Mouse (Mus musculus) T-helper 17 cell (primary cell): Measurements from ENCODE around the gene Greb1.

Experiments
- in situ Hi-C, 2 experiments: fragments of 300-600 bp; cut with MboI, MseI; formaldehyde crosslinking; loops; 1 replicate in 1 of 2; 2 replicates in 1 of 2; pipeline ENCODE4 v1.15.1; 2025; ENCODE audit warnings: high pct_unique_total_duplicates in 2 of 2

The Greb1 gene

GRCm38 (mm10) chr12:16764776-16765445 lies 35.8 kb downstream of the Greb1 start:
- in situ Hi-C loops = no loop called here

DNA sequence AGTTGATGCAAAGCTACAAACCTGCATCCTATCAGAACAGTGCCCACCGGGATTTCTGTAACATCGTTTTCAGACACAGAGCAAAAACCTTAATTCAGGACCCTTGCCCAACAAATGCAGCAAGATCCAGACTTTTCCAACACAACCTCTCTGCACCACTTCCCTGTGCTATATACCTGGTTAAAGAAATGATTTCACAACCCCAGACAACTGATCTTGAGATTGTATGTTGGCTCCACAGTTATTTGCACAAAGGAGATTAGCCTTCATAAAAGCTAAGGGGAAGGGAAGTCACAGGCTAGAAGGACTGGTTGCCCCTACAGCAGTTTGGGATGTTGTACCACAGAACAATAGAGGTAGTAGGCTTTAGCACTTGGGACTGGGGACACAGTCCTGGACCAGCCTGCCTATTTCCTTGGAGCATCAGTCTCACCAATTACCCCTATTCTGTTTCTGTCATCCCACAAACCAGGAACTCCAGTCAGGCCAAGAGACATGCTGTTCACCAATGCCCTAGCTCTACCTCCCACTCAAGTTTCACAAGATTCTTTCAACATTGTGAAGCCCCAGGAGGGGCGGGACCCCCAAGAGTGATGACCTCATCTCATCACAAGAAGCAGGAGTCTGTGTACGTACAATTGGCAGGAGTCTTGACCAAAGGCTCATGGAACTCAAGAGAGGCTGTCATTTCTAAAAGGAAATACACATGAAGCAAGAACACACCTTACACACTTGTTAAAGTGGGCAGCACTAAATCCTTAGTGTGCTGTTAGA lies 36.9 kb downstream of the Greb1 start:
- in situ Hi-C loops = no loop called here

GRCm38 (mm10) chr12:16761461-16761860 lies 39.2 kb downstream of the Greb1 start:
- in situ Hi-C loops = no loop called here

DNA sequence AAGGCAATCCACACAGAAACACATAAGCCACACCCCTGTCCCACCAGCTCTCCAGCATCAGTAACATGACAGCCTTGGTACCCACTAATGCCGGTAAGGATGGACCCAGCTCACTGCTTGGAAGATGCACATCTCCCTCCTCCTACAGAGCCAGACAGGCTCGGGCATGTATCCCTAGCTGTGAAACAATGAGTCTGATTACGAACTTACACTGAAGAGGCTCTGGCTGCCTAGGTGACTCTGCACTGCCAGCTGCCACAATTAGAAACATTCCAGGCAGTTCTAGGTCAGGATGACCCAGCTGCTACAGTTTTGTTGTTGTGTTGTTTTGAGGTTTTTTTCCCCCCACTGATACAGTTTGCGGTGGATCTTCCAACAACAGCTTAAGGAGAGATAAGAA lies 40.4 kb downstream of the Greb1 start:
- in situ Hi-C loops = no loop called here

DNA sequence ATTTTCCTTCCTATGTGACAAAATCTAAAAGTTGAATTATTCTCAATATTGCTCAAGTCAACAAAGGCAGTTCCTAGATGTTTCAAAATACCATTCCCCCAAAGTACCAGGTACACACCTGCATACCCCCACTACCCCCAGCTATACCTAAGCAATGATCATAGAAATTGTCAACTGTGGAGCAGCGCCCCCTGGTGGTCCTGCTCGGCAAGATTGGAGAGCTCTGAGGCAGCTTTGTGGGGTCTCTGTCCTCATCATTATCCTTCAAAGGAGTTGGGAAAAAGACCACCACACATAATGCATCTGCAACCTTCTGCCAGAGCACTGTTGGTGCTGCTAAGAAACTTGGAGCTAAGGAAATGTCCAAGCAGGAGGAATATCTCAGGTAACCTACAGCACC lies 46.4 kb downstream of the Greb1 start:
- in situ Hi-C loops = loop anchor here in 1 of 2 experiments (5.0 kb wide), 1 partner anchor 37 kb away; no protein-coding TSS in a partner anchor

GRCm38 (mm10) chr12:16753555-16753954 lies 47.1 kb downstream of the Greb1 start:
- in situ Hi-C loops = loop anchor here in 1 of 2 experiments (5.0 kb wide), 1 partner anchor 36 kb away; no protein-coding TSS in a partner anchor

DNA sequence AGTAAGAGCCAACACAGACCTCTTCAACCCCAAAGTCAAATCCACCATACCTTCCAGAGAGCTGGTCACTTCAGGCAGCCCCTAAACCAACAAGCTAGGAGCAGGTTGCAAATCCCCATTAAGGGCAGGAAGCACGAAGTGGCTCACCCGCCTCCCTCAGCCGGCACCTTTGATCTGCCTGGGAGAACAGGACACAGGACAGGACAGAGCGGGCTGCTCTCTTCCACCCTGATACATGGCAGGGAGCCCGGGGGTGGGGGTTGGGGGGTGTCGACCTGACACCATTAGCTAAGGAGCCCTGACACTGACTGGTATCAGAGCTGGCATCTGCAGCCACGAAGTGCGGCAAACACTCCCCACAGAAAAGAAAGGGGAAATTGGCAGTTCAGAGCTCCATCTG lies 47.6 kb downstream of the Greb1 start:
- in situ Hi-C loops = loop anchor here in 1 of 2 experiments (5.0 kb wide), 1 partner anchor 36 kb away; no protein-coding TSS in a partner anchor

GRCm38 (mm10) chr12:16752236-16752840 lies 48.3 kb downstream of the Greb1 start:
- in situ Hi-C loops = loop anchor here in 1 of 2 experiments (5.0 kb wide), 1 partner anchor 35 kb away; no protein-coding TSS in a partner anchor

DNA sequence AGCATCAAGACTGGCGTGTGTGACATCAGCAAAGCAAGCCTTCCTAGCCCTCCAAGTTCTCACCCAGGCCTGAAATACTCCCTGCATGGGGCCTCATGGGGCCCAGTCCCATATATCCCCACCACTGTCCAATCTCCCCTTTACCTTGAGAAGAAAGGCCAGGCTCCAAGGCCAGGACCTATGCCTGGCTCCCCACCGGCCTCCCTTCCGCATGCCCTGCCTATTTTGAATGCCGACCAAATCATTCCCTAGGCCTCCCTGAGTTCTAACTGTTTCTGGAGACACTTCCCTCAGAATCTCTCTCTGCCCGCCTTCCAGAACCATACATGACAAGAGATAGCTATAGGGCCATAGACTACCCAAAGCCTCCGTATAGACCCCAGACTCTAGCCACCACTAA lies 49.1 kb downstream of the Greb1 start:
- in situ Hi-C loops = loop anchor here in 1 of 2 experiments (5.0 kb wide), 1 partner anchor 34 kb away; no protein-coding TSS in a partner anchor

- in situ Hi-C loops = no loop called here
Measured at GRCm38 (mm10) chr12:16740059-16740458, 60.6 kb downstream of the Greb1 start.

GRCm38 (mm10) chr12:16737266-16737665 lies 63.4 kb downstream of the Greb1 start:
- in situ Hi-C loops = no loop called here

- in situ Hi-C loops = no loop called here
Measured at GRCm38 (mm10) chr12:16734698-16735097, 66.0 kb downstream of the Greb1 start.

DNA sequence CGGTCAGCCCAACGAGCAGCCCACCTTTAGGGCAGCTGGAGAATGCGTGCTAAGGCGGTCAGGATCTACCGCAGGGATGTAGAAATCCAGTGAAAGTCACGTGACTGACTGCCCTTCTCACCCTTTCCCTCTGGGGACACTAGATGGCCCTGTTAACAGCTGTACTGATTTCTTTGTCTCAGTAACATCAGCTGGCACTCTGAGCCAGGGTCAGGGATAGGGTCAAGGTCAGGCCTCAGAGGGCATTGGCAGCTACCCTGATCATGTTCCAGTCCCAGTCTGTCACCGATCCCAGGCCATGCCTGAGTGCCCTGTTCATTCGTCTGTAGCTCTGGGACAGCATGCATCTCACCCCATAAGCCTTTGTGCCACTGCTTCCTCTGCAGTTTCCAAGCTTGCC lies 66.7 kb downstream of the Greb1 start:
- in situ Hi-C loops = no loop called here

DNA sequence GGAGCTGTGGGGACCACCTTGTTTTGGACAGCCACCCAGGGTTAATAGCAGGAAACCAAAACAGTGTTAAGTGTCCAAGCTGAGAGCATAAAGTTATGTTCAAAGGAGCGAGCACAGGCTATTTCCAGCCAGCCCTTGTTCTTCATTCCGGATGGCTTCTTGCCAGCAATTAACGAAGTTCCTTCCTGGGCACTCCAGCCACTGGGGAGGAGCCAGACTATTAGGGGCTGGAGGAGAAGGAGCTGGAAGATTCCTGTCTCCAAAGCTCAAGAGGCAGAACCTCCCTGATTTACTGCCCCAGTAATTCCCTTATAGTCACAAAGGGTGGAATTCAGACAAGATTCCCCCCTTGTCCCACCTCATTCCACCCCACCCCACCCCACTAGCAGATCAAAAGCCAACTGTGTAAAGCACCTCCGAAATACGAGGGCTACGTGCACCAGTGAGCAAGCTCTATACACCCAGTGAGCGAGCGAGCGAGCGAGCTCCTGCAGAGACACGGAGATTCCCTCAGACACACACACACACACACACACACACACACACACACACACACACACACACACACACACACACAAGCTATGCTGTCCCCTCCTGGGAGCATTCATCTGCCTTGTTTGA lies 69.5 kb downstream of the Greb1 start:
- in situ Hi-C loops = no loop called here

- in situ Hi-C loops = no loop called here
Measured at GRCm38 (mm10) chr12:16730196-16730595, 70.5 kb downstream of the Greb1 start.

- in situ Hi-C loops = loop anchor here in 1 of 2 experiments (10.0 kb wide), 1 partner anchor 287 kb away; the partner anchor contains the start of gene 2410004P03Rik
Measured at GRCm38 (mm10) chr12:16728221-16728620, 72.5 kb downstream of the Greb1 start.

- in situ Hi-C loops = loop anchor here in 1 of 2 experiments (10.0 kb wide), 1 partner anchor 289 kb away; the partner anchor contains the start of gene 2410004P03Rik
Measured at GRCm38 (mm10) chr12:16726229-16726628, 74.5 kb downstream of the Greb1 start.

DNA sequence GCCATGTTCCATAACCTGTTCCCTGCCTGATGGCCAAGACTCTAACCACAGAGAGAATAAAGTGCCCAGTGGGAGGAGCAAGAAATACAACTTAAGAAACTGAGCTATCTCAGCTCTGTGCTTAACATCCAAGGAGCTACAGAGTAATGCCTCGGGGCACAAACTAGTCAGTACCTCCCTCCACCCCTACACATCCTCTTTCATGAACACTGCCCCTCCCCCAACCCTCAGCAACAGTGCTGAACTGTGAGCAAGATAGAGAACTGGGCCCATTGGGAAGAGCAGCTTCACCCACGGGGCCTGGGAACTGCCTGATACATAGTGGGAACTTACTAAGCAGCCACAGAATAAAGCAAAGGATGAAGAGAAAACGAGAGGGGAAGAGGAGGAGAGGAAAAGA lies 77.1 kb downstream of the Greb1 start:
- in situ Hi-C loops = loop anchor here (5.0 to 10.0 kb wide), 2 partner anchors 79 to 291 kb away; partner anchors contain the start of genes Greb1 (in 2 of the 2) and 2410004P03Rik (in 1 of the 2)

- in situ Hi-C loops = loop anchor here in 1 of 2 experiments (5.0 kb wide), 1 partner anchor 34 kb away; no protein-coding TSS in a partner anchor
Measured at GRCm38 (mm10) chr12:16718660-16719315, 81.9 kb downstream of the Greb1 start.

DNA sequence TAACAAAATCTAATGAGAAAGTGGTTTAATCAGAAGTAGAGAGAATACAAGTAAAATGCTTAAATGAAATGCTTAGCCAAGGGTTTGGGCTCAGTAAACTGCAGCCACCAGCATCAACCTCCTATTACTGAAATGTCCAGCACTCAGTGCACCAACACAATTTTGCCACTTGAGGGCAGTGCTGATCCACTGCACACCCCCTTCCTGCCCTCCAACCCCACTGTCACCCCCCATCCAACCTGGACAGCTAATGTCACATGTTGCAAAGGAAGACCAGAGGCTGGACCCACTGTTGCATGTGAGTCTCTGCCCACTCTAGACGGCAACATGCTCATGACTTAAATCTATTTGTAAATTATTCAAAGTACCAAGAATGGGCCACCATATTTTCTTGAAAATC lies 83.0 kb downstream of the Greb1 start:
- in situ Hi-C loops = loop anchor here in 1 of 2 experiments (5.0 kb wide), 1 partner anchor 35 kb away; no protein-coding TSS in a partner anchor

GRCm38 (mm10) chr12:16714616-16715015 lies 86.1 kb downstream of the Greb1 start:
- in situ Hi-C loops = loop anchor here in 1 of 2 experiments (5.0 kb wide), 1 partner anchor 38 kb away; no protein-coding TSS in a partner anchor
